Mouse (Mus musculus) heart, postnatal 10 days (tissue): Measurements from ENCODE around the gene Akt3. TPM values are rescaled to one million over a fixed set of nuclear protein-coding genes. Genes with fewer than 3 reads are reported as not detected.

Source experiments
- DNase-seq, 2 experiments: peaks; one replicate each; pipeline ENCODE4 v3.0.0; 2021
- intact Hi-C: fragments of 180-260 bp; cut with DNase I; formaldehyde crosslinking; loops from one replicate; pipeline ENCODE4 v1.15.1; 2025
- total RNA-seq, 2 experiments: library from RNA; stranded (reverse); gene quantifications; 2 replicates each; pipeline ENCODE4 v1.2.3; 2021

The Akt3 gene
- total RNA-seq, 2 experiments from 2014 or later = 30.6 to 33.9 TPM

- intact Hi-C loops = no loop called here
- DNase-seq = peak; percentile 30 to 35
These were observed 243.7 kb downstream of the Akt3 start for GRCm38 (mm10) chr1:177014346-177014745.

GRCm38 (mm10) chr1:177013776-177014175, 244.2 kb downstream of the Akt3 start:
- intact Hi-C loops = no loop called here

DNA sequence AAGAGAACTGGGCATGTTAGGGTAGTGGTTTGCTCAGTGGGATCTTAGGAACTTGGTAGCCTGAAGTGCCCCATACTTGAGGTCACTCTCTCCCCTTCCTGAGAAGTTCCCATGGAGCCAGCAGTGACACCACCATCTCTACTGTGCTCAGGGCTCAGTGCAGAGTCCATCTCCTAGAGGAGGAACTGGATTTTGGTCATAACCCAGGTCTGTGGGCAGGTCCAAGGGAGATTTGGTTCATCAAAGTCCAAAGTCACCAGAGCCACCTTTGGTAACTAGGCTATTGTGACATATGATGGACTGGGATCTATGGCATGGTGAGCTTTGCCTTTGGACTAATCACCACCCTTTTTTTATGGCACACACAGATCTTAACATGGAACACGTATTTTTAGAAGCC, 244.7 kb downstream of the Akt3 start:
- intact Hi-C loops = no loop called here
- no peak for DNase-seq

More at GRCm38 (mm10) chr1:177013776-177014175, 244.2 kb downstream of the Akt3 start:
- peak in 1 of 2 experiments; percentile 17 for DNase-seq

DNA sequence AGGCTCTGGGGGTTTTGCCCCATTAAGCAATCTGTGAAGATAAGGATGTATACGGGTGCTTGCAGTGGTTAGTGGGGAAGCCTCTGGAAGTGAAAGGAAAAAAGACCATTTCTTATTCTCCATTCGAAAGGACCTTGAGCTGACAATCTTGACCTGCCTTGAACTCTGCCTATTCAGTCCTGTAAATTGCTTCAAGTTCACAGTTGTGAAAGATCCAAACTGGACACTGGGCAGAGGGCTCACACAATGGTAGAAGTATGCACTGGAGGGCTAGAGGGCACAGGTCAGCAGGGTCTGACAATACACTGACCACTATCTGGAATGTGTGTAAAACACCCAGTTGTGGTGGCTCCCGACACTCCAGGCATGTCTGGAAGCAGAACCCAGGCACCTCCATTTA, 245.2 kb downstream of the Akt3 start:
- intact Hi-C loops = no loop called here
- DNase-seq = no peak

DNA sequence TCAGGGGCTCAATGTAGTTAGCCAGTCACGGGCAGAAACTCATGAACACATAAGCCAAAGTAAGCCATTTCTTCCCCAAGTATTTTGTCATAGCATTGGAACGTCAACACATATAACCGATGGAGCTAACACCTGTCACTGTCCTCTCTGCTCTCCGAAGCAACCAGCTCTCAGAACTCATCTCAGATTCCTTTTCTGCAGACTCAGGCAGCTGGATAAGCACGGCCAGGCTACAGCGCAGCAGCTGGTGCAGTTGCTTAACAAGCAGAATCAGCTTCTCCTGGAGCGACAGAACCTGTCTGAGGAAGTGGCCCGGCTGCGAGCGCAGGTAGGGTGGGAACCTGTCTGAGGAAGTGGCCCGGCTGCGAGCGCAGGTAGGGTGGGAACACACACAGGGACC, 246.3 kb downstream of the Akt3 start:
- no peak for DNase-seq
- intact Hi-C loops = no loop called here

DNA sequence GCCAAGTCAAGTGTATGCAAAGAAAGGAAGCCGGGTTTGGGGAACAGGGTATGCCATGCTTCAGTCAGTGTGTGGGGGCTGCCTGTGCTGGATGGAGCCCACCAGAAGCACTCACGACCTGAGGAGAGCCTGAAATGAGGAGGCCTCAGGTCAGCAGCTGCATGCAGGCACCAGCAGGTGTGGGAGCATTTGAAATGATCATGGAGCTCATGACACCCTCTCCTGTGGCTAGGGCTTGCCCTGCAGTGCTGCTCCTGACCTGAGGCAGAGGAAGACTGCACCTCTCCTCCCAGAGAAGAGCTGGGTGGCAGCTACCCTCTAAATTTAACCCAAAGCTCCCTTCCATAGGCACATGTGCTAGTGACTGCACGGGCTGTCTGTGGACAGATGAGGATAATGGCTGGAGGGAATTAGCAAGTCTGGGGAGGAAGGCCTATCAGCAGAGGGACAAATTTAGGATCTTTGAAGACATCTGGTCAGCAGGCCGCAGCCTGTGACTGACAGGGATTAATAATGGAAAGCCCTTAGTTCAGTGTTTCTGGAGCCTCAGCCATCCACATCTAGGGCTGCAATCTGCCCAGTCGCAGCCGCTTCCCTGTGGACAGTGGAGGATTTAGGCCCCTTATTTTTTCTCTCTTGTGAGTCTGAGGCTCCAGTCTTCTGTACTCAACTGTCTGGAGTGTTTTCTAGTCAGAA, 247.2 kb downstream of the Akt3 start:
- no peak for DNase-seq
- intact Hi-C loops = no loop called here

DNA sequence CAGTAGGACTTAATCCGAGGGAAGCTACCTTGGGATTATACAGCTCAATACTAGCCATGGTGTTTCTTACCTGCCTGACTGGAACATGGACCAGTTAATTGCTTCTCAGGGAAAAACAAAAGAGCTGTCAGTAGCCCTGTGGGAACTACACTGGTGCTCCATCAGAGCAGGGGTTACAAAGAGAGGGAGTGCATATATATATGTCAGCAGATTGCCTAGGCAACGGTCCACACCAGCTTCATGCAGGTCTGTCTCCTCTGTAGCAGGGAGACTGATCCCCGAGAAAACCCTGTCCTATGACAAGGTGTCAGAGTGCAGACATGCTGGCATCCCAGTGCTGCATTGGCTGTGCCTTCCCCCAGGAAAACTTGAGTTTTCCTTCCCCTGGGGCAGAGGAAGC, 248.0 kb downstream of the Akt3 start:
- DNase-seq = no peak
- intact Hi-C loops = no loop called here

DNA sequence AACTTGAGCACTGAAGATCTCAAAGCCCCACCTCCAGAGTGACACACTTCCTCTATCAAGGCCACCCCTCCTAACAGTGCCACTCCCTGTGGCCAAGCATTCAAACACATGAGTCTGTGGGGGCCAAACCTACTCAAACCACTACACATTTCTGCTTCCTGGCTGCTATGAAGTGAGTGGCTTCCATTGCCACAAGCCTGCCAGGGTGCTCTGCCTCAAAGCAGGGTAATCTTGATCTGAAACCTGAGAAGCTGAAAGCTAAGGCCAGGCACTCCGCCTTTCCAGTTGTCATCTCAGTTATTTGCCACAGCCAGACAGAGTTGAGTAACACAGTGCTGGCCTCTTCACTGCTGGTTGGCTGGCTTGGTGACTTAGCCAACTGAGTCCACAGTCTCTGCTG, 249.2 kb downstream of the Akt3 start:
- no peak for DNase-seq
- intact Hi-C loops = no loop called here

GRCm38 (mm10) chr1:177007405-177007804, 250.6 kb downstream of the Akt3 start:
- intact Hi-C loops = no loop called here
- no peak for DNase-seq

DNA sequence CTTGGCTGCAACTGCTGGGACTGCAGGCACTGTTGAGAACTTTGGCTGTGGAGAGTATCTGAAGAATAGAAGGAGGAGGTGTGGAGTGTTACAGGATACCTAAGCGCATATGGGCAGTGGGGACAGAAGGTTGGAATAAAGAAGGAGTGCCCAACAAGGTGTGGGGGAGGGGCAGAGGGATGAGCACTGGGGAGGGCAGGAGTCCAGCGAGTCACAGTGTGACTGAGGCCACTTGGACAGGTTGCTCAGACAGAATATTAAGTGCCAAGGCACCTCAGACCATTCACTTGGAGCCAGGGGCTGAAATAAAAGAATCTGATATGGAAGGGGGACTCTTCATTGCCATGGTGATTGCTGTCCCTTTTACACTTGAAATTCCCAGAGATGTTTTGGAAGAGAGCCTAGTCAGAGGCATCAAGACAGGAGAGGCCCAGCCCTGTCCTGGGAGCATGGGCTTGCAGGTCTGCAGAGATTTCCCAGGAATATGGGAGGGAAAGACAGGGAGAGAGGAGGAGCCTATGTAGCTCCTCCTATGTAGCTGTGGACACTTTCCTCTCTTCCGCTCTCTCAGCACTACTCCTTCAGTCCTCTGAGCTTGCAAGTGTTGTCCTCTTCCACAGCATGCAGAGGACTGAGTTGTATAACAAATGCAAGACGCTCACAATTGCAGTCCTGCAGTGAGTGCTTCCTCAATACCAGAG, 253.8 kb downstream of the Akt3 start:
- intact Hi-C loops = no loop called here
- no peak for DNase-seq

- DNase-seq = no peak
- intact Hi-C loops = no loop called here
These were observed 255.1 kb downstream of the Akt3 start for GRCm38 (mm10) chr1:177002951-177003350.

GRCm38 (mm10) chr1:176999011-176999410, 259.0 kb downstream of the Akt3 start:
- intact Hi-C loops = no loop called here
- DNase-seq = no peak

DNA sequence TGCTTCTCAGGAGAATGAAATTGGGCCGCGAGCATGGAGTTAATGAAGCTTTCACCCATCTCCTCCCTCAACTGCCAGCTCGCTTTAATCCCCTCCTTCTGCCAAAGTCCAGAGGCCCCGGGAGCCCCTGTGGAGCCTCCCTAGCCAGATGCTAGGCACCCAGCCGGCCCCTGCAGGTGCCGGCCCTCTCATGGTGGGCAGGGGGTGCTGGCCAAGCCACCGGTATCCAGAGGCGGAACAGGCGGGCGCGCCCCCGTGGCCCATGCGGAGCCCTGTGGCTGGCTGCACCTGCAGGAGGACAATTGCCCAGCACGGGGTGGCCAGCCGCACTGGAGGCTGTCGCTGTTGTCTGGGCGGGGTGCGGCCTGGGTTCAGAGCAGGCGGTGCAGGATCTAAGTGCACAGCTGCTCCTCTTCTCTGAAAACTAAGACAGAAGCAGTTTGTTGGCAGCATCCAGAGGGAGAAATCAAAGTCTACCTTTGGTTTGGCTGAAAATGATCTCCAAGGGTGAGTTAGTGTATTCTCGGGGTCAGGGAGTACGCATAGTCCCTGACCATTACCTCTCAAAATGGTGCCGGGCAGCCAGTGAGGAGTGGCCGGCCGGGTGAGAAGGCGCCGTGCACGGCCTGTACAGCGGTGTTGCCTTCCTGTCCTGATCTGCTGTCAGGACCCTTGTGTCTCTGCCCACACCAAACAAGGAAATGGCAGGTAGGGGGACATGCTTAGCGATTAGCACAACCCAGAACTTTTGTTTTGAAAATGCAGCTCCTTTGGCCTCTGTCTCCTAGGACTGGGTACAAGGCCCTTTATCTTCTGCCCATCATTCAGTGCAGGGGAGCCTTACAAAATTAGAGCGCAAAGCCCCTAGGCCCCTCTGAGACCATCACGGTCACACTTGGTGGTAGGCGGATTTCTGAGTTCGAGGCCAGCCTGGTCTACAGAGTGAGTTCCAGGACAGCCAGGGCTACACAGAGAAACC, 260.0 kb downstream of the Akt3 start:
- intact Hi-C loops = no loop called here
- DNase-seq = no peak

GRCm38 (mm10) chr1:176997254-176997653, 260.7 kb downstream of the Akt3 start:
- DNase-seq = no peak
- intact Hi-C loops = no loop called here

DNA sequence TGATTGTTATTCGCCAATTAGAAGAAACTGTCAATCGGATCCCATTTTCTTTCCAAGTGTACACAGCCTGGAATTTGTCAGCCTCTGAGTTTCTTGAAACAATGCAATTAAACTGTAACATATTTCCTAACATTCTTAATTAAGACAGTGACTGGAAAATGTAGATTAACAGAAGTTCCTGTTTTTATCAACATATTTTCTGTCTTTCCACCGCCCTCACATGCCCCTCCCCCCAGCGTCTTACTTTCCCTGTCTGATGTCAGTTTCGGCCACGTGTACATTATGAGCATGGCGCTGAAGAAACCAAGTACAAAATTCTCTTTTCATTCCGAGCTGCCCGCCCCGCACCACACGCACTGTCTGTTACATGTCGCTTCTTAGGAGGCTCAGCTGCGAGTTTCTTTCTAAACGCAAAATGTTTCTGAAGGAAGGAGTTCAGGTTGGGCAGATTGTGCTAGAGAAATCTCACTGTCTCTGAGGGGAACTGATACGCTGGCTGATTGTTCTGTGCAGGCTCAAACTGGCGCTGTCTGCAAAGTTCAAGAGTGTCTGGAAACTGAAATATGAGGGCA, 261.3 kb downstream of the Akt3 start:
- peak; percentile 42 to 51 for DNase-seq
- intact Hi-C loops = no loop called here

GRCm38 (mm10) chr1:176996166-176996565, 261.8 kb downstream of the Akt3 start:
- intact Hi-C loops = no loop called here
- DNase-seq = no peak

- intact Hi-C loops = no loop called here
These were observed 262.6 kb downstream of the Akt3 start for GRCm38 (mm10) chr1:176995419-176995775.

GRCm38 (mm10) chr1:176994707-176995418, 263.1 kb downstream of the Akt3 start:
- intact Hi-C loops = no loop called here
- no peak for DNase-seq

More at GRCm38 (mm10) chr1:176995419-176995775, 262.6 kb downstream of the Akt3 start:
- DNase-seq = no peak

GRCm38 (mm10) chr1:176994087-176994486, 263.9 kb downstream of the Akt3 start:
- intact Hi-C loops = no loop called here
- no peak for DNase-seq
